Mouse (Mus musculus) c-Kit-negative CD71-positive TER-119-positive erythroid progenitor cells, embryonic 14.5 days (primary cell): Measurements from ENCODE around the gene Gm49721.
"Not testable (repeated sequence)": the region's sequence is repeated elsewhere in the genome, so short reads cannot be mapped to it uniquely, and the experiment has no call there.

ENCODE experiments used
- DNase-seq: peaks from one replicate; pipeline ENCODE4 v3.0.0-alpha.2; 2013; ENCODE audit warnings: low read depth, low spot score

Gm49721 gene

DNA sequence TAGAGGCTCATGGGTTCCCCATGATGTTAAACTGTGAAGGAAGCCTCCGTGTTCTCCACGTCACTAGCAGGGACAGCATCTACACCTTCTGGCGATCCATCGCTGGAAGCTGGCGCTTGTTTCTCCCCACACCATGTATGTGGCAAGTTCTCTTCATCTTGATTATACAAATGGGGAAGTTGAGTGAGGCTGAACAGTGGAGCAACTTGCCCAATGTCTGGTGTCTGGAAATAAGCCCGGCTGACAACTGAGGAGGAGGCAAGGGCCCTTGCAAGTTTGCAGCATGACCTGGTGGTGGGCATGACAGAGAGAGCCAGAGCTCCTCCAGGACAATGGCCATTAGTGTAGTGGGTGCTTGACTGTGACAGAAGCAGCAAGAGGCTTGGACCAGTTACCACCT, 96.8 kb downstream of the Gm49721 start:
- DNase-seq: not testable (repeated sequence)

DNA sequence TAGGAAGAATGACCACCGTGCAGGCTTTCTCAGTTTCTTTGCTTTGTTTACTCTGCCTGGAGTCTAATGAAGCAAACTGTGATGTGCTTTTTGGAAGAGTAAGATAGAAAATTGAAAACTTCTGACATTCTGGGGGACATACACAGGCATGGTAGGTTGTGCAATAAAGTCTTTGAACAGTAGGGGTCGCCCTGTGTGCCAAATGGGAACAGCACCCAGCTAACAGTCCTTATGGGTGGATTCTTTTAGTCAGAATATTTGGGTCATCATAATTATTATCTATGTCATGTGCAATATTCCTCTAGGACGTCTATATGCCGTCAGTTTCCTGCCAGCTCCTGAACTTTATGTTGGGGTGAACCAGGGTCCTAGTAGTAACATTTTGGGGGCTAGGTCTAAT, 100.9 kb downstream of the Gm49721 start:
- not testable (repeated sequence) for DNase-seq

DNA sequence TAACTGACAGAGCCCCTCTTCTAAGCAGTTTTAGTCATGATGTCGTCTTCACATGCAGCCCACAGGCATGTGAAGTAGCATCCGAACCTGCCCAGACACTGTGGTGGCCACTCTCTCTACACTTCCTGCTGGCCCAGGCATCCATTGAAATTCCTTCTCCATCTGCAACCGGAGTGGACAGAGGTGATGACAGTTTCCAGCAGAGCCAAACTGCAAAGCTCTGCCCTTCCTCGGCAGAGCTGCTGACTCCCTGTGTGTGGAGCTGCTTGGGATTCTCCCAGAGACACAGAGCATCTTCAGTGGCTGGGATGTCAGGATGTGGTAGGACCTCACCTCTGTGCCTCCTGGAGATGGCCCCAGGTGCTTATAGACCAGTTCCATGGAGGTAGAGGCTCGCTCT, 105.8 kb downstream of the Gm49721 start:
- DNase-seq: not testable (repeated sequence)

DNA sequence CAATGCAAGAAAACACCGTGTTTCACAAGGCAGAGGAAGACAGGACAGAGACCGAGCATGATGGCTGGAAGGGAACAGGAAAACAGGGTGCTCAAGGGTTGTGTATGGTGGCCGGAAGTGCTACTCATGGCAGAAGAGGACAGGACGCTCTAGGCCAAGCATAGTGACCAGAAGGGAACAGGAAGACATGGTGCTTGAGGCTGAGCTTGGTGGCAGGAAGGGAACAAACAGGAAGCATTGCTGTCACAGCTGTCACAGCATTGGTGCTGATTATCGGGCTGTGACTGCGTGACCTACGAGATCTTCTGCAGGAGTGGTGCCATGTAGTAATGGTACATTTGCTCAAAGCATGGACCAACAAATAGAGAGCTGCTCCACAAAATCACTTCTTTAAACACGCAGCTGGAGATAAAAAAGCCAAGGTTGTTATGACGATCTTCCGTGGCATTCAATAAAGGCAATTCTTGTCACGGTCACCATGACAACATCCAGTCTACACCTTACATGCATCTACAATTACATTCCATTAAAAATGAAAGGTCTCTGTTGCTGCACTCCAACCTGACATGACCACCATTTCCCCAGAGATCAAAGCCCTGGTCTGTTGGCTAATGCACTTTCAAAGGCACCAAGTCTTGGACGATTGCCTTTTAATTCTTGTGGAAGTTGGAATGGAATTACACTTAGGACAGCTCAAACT, 106.9 kb downstream of the Gm49721 start:
- DNase-seq: not testable (repeated sequence)

DNA sequence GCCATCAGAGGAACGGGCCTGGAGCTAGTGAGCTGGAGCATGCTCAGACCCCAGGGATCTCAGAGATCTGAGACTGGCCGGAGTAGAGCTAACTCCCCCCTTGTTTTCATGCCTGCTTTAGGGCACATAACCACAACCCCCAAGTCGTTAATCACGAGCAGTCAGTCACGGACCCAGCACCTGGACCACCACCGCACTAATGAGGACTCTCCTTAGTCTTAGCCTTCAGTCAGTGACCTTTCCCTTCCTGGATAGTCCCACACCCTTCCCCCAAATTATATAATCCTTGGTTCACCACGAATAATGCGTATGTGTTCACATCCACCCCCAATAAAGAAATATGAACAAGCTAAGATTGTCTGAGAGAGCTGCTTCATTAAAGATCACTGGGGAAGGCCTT, 108.1 kb downstream of the Gm49721 start:
- DNase-seq: not testable (repeated sequence)
